Mouse (Mus musculus): ENCODE results near the gene Psmd12.

Gene Psmd12

GRCm38 (mm10) chr11:107527632-107528031 lies 48.3 kb downstream of the Psmd12 start:
- TF ChIP-seq POU5F1 (IDR thresholded peaks at IDR 0.05; ENCODE audit: borderline replicate concordance, low read length) (no peak), CTCF (conservative IDR thresholded peaks at IDR 0.05; ENCODE audit: low read length) (no peak), NANOG (IDR thresholded peaks at IDR 0.05; ENCODE audit: borderline replicate concordance, low read length) (no peak)
- no peaks in the 10 kb centered on the region for H3K36me3 ChIP-seq (ENCODE audit: insufficient read depth, low read length)
- no peaks in the 10 kb centered on the region for H3K27me3 ChIP-seq (ENCODE audit: insufficient read depth, low read length)
- H3K4me1 ChIP-seq (replicated peaks; ENCODE audit: low read depth, low read length), result peaks cover 81% of the 10 kb centered on the region
- H3K9me3 ChIP-seq (ENCODE audit: low read length), result no peaks in the 10 kb centered on the region
- no peak overlapping the region for H3K4me3 ChIP-seq (replicated peaks; ENCODE audit: low read length)

GRCm38 (mm10) chr11:107529320-107529719 lies 50.0 kb downstream of the Psmd12 start:
- Histone ChIP-seq H3K4me3 (replicated peaks; ENCODE audit: low read length) (no peak overlapping the region; the same call in 1 of the 2 replicates), H3K27me3 (ENCODE audit: insufficient read depth, low read length) (no peaks in the 10 kb centered on the region), H3K9me3 (ENCODE audit: low read length) (no peaks in the 10 kb centered on the region), H3K36me3 (ENCODE audit: insufficient read depth, low read length) (no peaks in the 10 kb centered on the region), H3K4me1 (replicated peaks; ENCODE audit: low read depth, low read length) (peaks cover 90% of the 10 kb centered on the region)
- no peak for TF ChIP-seq NANOG (IDR thresholded peaks at IDR 0.05; ENCODE audit: borderline replicate concordance, low read length)

DNA sequence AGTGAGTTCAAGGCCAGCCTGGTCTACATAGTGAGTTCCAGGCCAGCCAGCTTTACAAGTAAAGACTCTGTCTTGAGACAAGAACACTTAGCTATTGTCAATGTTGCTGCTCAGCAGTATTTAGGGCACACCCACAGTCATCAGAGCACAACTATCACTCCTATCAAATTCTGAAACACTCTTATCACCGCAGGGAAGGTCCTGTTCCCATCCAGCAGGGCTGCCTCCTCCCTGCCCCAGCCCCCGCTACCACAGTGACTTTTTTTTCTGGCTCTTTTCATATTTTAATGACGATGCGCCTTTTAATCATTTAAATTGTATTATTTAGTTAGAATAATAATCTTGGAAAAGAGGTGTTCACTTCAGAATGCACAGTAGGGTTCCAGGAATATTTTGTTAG lies 52.2 kb downstream of the Psmd12 start:
- TF ChIP-seq NANOG (IDR thresholded peaks at IDR 0.05; ENCODE audit: borderline replicate concordance, low read length), result peak; percentile 49; the same call in 1 of the 2 replicates
- no peak for TF ChIP-seq CTCF (conservative IDR thresholded peaks at IDR 0.05; ENCODE audit: low read length)
- Histone ChIP-seq H3K36me3 (ENCODE audit: insufficient read depth, low read length) (no peaks in the 10 kb centered on the region), H3K4me1 (replicated peaks; ENCODE audit: low read depth, low read length) (peaks cover 89% of the 10 kb centered on the region), H3K9me3 (ENCODE audit: low read length) (no peaks in the 10 kb centered on the region), H3K4me3 (replicated peaks; ENCODE audit: low read length) (peak overlapping the region; percentile 41; the same call in 1 of the 2 replicates), H3K27me3 (ENCODE audit: insufficient read depth, low read length) (no peaks in the 10 kb centered on the region)

DNA sequence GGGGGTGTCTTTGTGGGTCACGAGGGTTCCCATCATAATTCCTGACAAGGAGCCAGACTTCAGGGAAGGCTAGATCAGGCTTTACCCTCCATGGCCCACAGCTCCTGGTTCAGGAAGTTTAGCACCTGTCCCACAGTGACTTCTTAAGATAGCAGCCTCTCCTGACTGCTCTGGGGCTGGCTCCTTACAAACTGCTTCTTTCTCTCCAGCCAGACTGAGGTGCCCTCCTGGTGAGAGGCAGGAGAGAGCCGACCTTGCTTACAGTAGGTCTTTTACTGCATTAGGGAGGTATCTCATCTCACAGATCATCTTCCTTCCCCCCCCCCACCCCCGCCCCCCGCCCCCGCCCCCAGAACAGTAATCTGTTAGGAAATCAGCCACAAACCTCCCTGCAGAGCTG lies 53.0 kb downstream of the Psmd12 start:
- Histone ChIP-seq H3K4me3 (replicated peaks; ENCODE audit: low read length) (no peak overlapping the region), H3K9me3 (ENCODE audit: low read length) (no peaks in the 10 kb centered on the region), H3K4me1 (replicated peaks; ENCODE audit: low read depth, low read length) (peaks cover 84% of the 10 kb centered on the region), H3K36me3 (ENCODE audit: insufficient read depth, low read length) (no peaks in the 10 kb centered on the region), H3K27me3 (ENCODE audit: insufficient read depth, low read length) (no peaks in the 10 kb centered on the region)
- no peak for TF ChIP-seq CTCF (conservative IDR thresholded peaks at IDR 0.05; ENCODE audit: low read length)
- TF ChIP-seq NANOG (IDR thresholded peaks at IDR 0.05; ENCODE audit: borderline replicate concordance, low read length), result no peak
- no peak for TF ChIP-seq POU5F1 (IDR thresholded peaks at IDR 0.05; ENCODE audit: borderline replicate concordance, low read length)

DNA sequence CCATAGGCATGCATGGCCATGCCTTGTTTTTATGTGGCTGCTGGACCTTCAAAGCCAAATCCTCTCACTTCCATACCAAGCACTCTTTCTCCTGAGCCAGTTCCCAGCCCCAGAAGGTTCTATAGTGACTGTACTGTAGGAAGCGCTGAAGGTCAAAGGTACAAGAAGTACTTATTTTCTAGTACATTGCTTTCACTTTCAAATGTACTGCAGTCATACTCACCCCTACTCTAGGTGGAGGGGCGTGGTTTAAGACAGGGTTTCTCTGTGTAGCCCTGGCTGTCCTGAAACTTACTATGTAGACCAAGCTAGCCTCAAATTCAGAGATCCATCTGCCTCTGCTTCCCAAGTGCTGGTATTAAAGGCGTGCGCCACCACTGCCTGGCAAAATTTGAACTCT lies 59.7 kb downstream of the Psmd12 start:
- Histone ChIP-seq H3K4me1 (replicated peaks; ENCODE audit: low read depth, low read length) (peaks cover 67% of the 10 kb centered on the region), H3K36me3 (ENCODE audit: insufficient read depth, low read length) (no peaks in the 10 kb centered on the region), H3K4me3 (replicated peaks; ENCODE audit: low read length) (no peak overlapping the region), H3K27me3 (ENCODE audit: insufficient read depth, low read length) (no peaks in the 10 kb centered on the region), H3K9me3 (ENCODE audit: low read length) (no peaks in the 10 kb centered on the region)
- TF ChIP-seq CTCF (conservative IDR thresholded peaks at IDR 0.05; ENCODE audit: low read length) (no peak), NANOG (IDR thresholded peaks at IDR 0.05; ENCODE audit: borderline replicate concordance, low read length) (peak; percentile 19; the same call in 1 of the 2 replicates), POU5F1 (IDR thresholded peaks at IDR 0.05; ENCODE audit: borderline replicate concordance, low read length) (no peak)

DNA sequence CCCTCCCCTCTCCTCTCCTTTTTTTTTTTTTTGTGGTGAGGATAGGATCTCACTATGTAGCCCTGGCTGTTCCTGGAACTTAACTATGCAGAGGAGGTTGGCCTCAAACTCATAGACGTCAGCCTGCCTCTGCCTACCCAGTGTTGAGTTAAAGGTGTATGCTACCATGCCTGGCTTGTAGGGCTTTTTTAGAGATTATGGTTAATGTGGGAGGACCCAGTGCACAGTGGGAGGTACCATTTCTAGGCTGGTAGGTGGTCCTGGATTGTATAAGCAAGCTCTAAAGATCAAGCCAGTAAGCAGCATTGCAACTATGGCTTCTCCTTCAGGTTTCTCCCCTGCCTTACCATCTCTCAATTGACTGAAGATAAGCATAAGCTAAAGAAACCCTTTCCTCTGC lies 61.1 kb downstream of the Psmd12 start:
- H3K4me1 ChIP-seq (replicated peaks; ENCODE audit: low read depth, low read length), result peaks cover 65% of the 10 kb centered on the region
- TF ChIP-seq NANOG (IDR thresholded peaks at IDR 0.05; ENCODE audit: borderline replicate concordance, low read length) (no peak), POU5F1 (IDR thresholded peaks at IDR 0.05; ENCODE audit: borderline replicate concordance, low read length) (no peak), CTCF (conservative IDR thresholded peaks at IDR 0.05; ENCODE audit: low read length) (no peak)
- no peaks in the 10 kb centered on the region for H3K36me3 ChIP-seq (ENCODE audit: insufficient read depth, low read length)
- H3K9me3 ChIP-seq (ENCODE audit: low read length), result no peaks in the 10 kb centered on the region
- H3K4me3 ChIP-seq (replicated peaks; ENCODE audit: low read length), result no peak overlapping the region
- H3K27me3 ChIP-seq (ENCODE audit: insufficient read depth, low read length), result no peaks in the 10 kb centered on the region

DNA sequence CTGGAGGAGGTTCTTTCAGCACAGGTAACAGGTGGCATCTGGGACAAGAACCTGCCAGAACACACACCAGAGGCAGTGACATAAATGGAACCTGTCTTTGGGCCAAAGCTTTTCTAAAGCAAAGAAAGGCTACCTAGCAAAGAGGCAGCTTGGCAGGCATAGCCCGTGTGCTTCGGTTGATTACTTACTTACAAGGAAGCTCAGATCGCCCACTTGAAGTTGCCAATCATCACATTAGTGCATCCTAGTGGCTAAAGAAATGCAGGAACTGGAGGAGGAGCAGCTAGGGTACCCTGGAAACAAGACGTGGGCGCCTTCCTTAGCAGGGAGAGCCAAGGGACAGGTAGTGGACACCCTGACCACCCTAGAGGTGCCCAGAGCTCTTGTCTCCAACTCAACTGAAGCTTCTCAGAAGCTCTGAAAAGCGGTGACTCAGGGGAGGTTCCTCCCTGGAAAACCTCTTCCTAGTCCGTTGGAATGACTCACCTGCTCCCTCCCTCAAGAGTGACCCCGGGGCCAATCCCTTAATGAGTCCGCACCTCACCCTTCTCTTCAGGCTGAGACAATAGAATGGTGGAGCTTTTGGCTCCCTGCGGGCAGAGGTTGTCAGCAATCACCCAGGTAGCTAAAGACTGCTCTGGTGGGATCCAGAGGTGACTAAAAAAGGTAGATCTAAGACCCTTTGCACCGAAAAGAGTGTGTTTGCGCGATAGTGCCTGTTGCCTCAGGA lies 66.6 kb downstream of the Psmd12 start:
- TF ChIP-seq CTCF (conservative IDR thresholded peaks at IDR 0.05; ENCODE audit: low read length) (no peak), NANOG (IDR thresholded peaks at IDR 0.05; ENCODE audit: borderline replicate concordance, low read length) (no peak), POU5F1 (IDR thresholded peaks at IDR 0.05; ENCODE audit: borderline replicate concordance, low read length) (no peak)

GRCm38 (mm10) chr11:107546667-107547301 lies 67.5 kb downstream of the Psmd12 start:
- Histone ChIP-seq H3K27me3 (ENCODE audit: insufficient read depth, low read length) (no peaks in the 10 kb centered on the region), H3K4me3 (replicated peaks; ENCODE audit: low read length) (peak overlapping the region; percentile 97), H3K9me3 (ENCODE audit: low read length) (no peaks in the 10 kb centered on the region), H3K4me1 (replicated peaks; ENCODE audit: low read depth, low read length) (peaks cover 60% of the 10 kb centered on the region), H3K36me3 (ENCODE audit: insufficient read depth, low read length) (peaks cover 27% of the 10 kb centered on the region)
- TF ChIP-seq NANOG (IDR thresholded peaks at IDR 0.05; ENCODE audit: borderline replicate concordance, low read length) (no peak), POU5F1 (IDR thresholded peaks at IDR 0.05; ENCODE audit: borderline replicate concordance, low read length) (no peak), CTCF (conservative IDR thresholded peaks at IDR 0.05; ENCODE audit: low read length) (no peak)

More for the DNA sequence above, 66.6 kb downstream of the Psmd12 start:
- no peaks in the 10 kb centered on the region for H3K9me3 ChIP-seq (ENCODE audit: low read length)
- peaks cover 58% of the 10 kb centered on the region for H3K4me1 ChIP-seq (replicated peaks; ENCODE audit: low read depth, low read length)
- no peaks in the 10 kb centered on the region for H3K27me3 ChIP-seq (ENCODE audit: insufficient read depth, low read length)
- H3K36me3 ChIP-seq (ENCODE audit: insufficient read depth, low read length), result peaks cover 19% of the 10 kb centered on the region
- H3K4me3 ChIP-seq (replicated peaks; ENCODE audit: low read length), result peak overlapping the region; percentile 97

Data from E14TG2a.4 (cell line).